ENCODE assay signal across 23 mouse cellular contexts in genomic region chr6:32514096-32514495, GRCm38 (mm10).
DNase-seq lines count a peak whose midpoint lies in the region; ATAC-seq and TF ChIP-seq lines count a peak whose summit lies in the region.
"Had no signal": no experiment of that assay in that cellular context is flagged by ENCODE, and none has a peak within 500 bp of the region (broad histone marks: within the 10 kb centered on the region; RNA-seq: fewer than 3 reads in every experiment).

No protein-coding gene starts in this region.

- 60% methylated on average over 6 of the region's 6 CpGs for WGBS in kidney, postnatal 0 days
- WGBS in kidney, embryonic 16.5 days: 49% methylated on average over 6 of the region's 6 CpGs
- WGBS in embryonic facial prominence, embryonic 11.5 days: 43% methylated on average over 6 of the region's 6 CpGs
- WGBS in heart, postnatal 0 days: 44% methylated on average over 6 of the region's 6 CpGs
- 78% methylated on average over 6 of the region's 6 CpGs for WGBS in intestine, postnatal 0 days

- peak; percentile 93 for DNase-seq in heart, adult 11 months
- no peak for DNase-seq in heart, postnatal 25 days (ENCODE audit: low spot score)
- peak; percentile 25 for DNase-seq in kidney, postnatal 0 days (ENCODE audit: low spot score)
- DNase-seq in embryonic facial prominence, embryonic 11.5 days (ENCODE audit: low spot score): peak; percentile 26
- peak; percentile 30 for DNase-seq in heart, postnatal 0 days (ENCODE audit: low spot score)
- no peak for DNase-seq in layer of hippocampus, adult 2 months (ENCODE audit: low spot score in 2 of 2)
- DNase-seq: adrenal gland, postnatal 36 days; cerebellum, adult 18-20 months; cerebellum, postnatal 25 days; embryo, embryonic 11 days; kidney, adult 18-20 months; kidney, postnatal 14 days; lung, adult 18-20 months; right cerebral cortex, postnatal 4 days; thymus, postnatal 14 days had no signal

- TF ChIP-seq CTCF in kidney, postnatal 0 days (IDR thresholded peaks at IDR 0.05; ENCODE audit: low read depth): no peak
- no peak for TF ChIP-seq CTCF in heart, postnatal 0 days (IDR thresholded peaks at IDR 0.05; ENCODE audit: low read depth)
- TF ChIP-seq CTCF in layer of hippocampus, adult 2 months (conservative IDR thresholded peaks at IDR 0.05): no peak
- TF ChIP-seq CTCF in intestine, postnatal 0 days (IDR thresholded peaks at IDR 0.05; ENCODE audit: low read depth): no peak

- no peaks in the 10 kb centered on the region for H3K27me3 ChIP-seq in kidney, postnatal 0 days (ENCODE audit: insufficient read depth, low read length)
- H3K27me3 ChIP-seq in kidney, embryonic 16.5 days (ENCODE audit: insufficient read depth, low read length): no peaks in the 10 kb centered on the region
- H3K27me3 ChIP-seq in embryonic facial prominence, embryonic 11.5 days (ENCODE audit: control insufficient read depth, insufficient read depth, low read length): no peaks in the 10 kb centered on the region
- H3K27me3 ChIP-seq in heart, postnatal 0 days (ENCODE audit: control insufficient read depth, insufficient read depth, low read length): no peaks in the 10 kb centered on the region
- no peaks in the 10 kb centered on the region for H3K27me3 ChIP-seq in intestine, postnatal 0 days (replicated peaks; ENCODE audit: control insufficient read depth, insufficient read depth, low read length)
- H3K27me3 ChIP-seq: midbrain, embryonic 15.5 days; neural tube, embryonic 15.5 days had no signal

- H3K27ac ChIP-seq in kidney, postnatal 0 days: no peak overlapping the region
- no peak overlapping the region for H3K27ac ChIP-seq in kidney, embryonic 16.5 days (ENCODE audit: low read length)
- H3K27ac ChIP-seq in embryonic facial prominence, embryonic 11.5 days (replicated peaks; ENCODE audit: low read depth, low read length): no peak overlapping the region
- 0 out of 2 replicates have a peak overlapping the region, but pooled peaks have one; percentile 0 for H3K27ac ChIP-seq in heart, postnatal 0 days (ENCODE audit: low read depth)
- no peak overlapping the region for H3K27ac ChIP-seq in layer of hippocampus, adult 2 months
- H3K27ac ChIP-seq in intestine, postnatal 0 days (ENCODE audit: low read depth, low read length): no peak overlapping the region
- H3K27ac ChIP-seq: hindbrain, embryonic 14.5 days; left cerebral cortex, adult 2 months; midbrain, embryonic 15.5 days; neural tube, embryonic 15.5 days had no signal

- no peaks in the 10 kb centered on the region for H3K9me3 ChIP-seq in kidney, postnatal 0 days (replicated peaks; ENCODE audit: low read length)
- no peaks in the 10 kb centered on the region for H3K9me3 ChIP-seq in kidney, embryonic 16.5 days (ENCODE audit: low read length)
- H3K9me3 ChIP-seq in embryonic facial prominence, embryonic 11.5 days (replicated peaks; ENCODE audit: control insufficient read depth, low read length): no peaks in the 10 kb centered on the region
- no peaks in the 10 kb centered on the region for H3K9me3 ChIP-seq in heart, postnatal 0 days (replicated peaks; ENCODE audit: control insufficient read depth, low read length)
- no peaks in the 10 kb centered on the region for H3K9me3 ChIP-seq in intestine, postnatal 0 days (ENCODE audit: control insufficient read depth)
- H3K9me3 ChIP-seq: midbrain, embryonic 15.5 days; neural tube, embryonic 15.5 days had no signal

- TF ChIP-seq EP300 in heart, postnatal 0 days (IDR thresholded peaks at IDR 0.05; ENCODE audit: low read depth): no peak

- no peak overlapping the region for H3K4me3 ChIP-seq in kidney, postnatal 0 days (replicated peaks; ENCODE audit: low read depth, low read length)
- no peak overlapping the region for H3K4me3 ChIP-seq in kidney, embryonic 16.5 days (ENCODE audit: low read length)
- no peak overlapping the region for H3K4me3 ChIP-seq in embryonic facial prominence, embryonic 11.5 days (ENCODE audit: low read depth, low read length)
- H3K4me3 ChIP-seq in heart, postnatal 0 days (ENCODE audit: low read depth, low read length): no peak overlapping the region
- H3K4me3 ChIP-seq in layer of hippocampus, adult 2 months: no peak overlapping the region
- H3K4me3 ChIP-seq in intestine, postnatal 0 days (ENCODE audit: low read depth, low read length): no peak overlapping the region
- H3K4me3 ChIP-seq: left cerebral cortex, adult 2 months; midbrain, embryonic 15.5 days; myocyte; neural tube, embryonic 15.5 days had no signal

- H3K9ac ChIP-seq in kidney, postnatal 0 days (ENCODE audit: low read depth, low read length): no peak overlapping the region
- no peak overlapping the region for H3K9ac ChIP-seq in kidney, embryonic 16.5 days (replicated peaks; ENCODE audit: low read length)
- no peak overlapping the region for H3K9ac ChIP-seq in embryonic facial prominence, embryonic 11.5 days (replicated peaks; ENCODE audit: low read length)
- no peak overlapping the region for H3K9ac ChIP-seq in heart, postnatal 0 days (replicated peaks; ENCODE audit: low read depth, low read length)
- no peak overlapping the region for H3K9ac ChIP-seq in intestine, postnatal 0 days (ENCODE audit: low read depth, low read length)
- H3K9ac ChIP-seq: hindbrain, embryonic 14.5 days; midbrain, embryonic 15.5 days; neural tube, embryonic 15.5 days had no signal

- H3K36me3 ChIP-seq in kidney, postnatal 0 days (ENCODE audit: insufficient read depth, low read length): no peaks in the 10 kb centered on the region
- H3K36me3 ChIP-seq in kidney, embryonic 16.5 days (ENCODE audit: insufficient read depth, low read length): no peaks in the 10 kb centered on the region
- no peaks in the 10 kb centered on the region for H3K36me3 ChIP-seq in embryonic facial prominence, embryonic 11.5 days (replicated peaks; ENCODE audit: control insufficient read depth, insufficient read depth, low read depth, low read length)
- peaks cover 9% of the 10 kb centered on the region for H3K36me3 ChIP-seq in heart, postnatal 0 days (replicated peaks; ENCODE audit: control insufficient read depth, insufficient read depth, low read length)
- no peaks in the 10 kb centered on the region for H3K36me3 ChIP-seq in intestine, postnatal 0 days (ENCODE audit: control insufficient read depth, insufficient read depth)
- H3K36me3 ChIP-seq: midbrain, embryonic 15.5 days had no signal

- no peak for ATAC-seq in kidney, postnatal 0 days (replicated peaks; ENCODE audit: low FRiP score, low read depth)
- no peak for ATAC-seq in kidney, embryonic 16.5 days (ENCODE audit: low FRiP score, low TSS enrichment)
- ATAC-seq in embryonic facial prominence, embryonic 11.5 days (replicated peaks; ENCODE audit: insufficient number of reproducible peaks, low FRiP score, low TSS enrichment, low read depth): no peak
- ATAC-seq in heart, postnatal 0 days (ENCODE audit: insufficient read depth, low read depth): no peak
- no peak for ATAC-seq in intestine, postnatal 0 days
- ATAC-seq: midbrain, embryonic 15.5 days had no signal

- H3K4me2 ChIP-seq in kidney, postnatal 0 days (ENCODE audit: low read length): no peak overlapping the region
- no peak overlapping the region for H3K4me2 ChIP-seq in kidney, embryonic 16.5 days (replicated peaks; ENCODE audit: low read depth, low read length)
- no peak overlapping the region for H3K4me2 ChIP-seq in embryonic facial prominence, embryonic 11.5 days (ENCODE audit: low read depth, low read length)
- no peak overlapping the region for H3K4me2 ChIP-seq in heart, postnatal 0 days (ENCODE audit: low read depth, low read length)
- H3K4me2 ChIP-seq in intestine, postnatal 0 days (replicated peaks; ENCODE audit: low read depth): no peak overlapping the region
- H3K4me2 ChIP-seq: hindbrain, embryonic 14.5 days; liver, embryonic 11.5 days; midbrain, embryonic 15.5 days; neural tube, embryonic 15.5 days had no signal

- no peaks in the 10 kb centered on the region for H3K4me1 ChIP-seq in kidney, postnatal 0 days (replicated peaks; ENCODE audit: insufficient read depth, low read length)
- H3K4me1 ChIP-seq in kidney, embryonic 16.5 days (ENCODE audit: insufficient read depth, low read length): no peaks in the 10 kb centered on the region
- H3K4me1 ChIP-seq in embryonic facial prominence, embryonic 11.5 days (ENCODE audit: control insufficient read depth, insufficient read depth, low read length): no peaks in the 10 kb centered on the region
- peaks cover 31% of the 10 kb centered on the region for H3K4me1 ChIP-seq in heart, postnatal 0 days (ENCODE audit: control insufficient read depth, insufficient read depth)
- no peaks in the 10 kb centered on the region for H3K4me1 ChIP-seq in intestine, postnatal 0 days (replicated peaks; ENCODE audit: control insufficient read depth, insufficient read depth, low read length)

- intact Hi-C loops in heart, postnatal 25 days (cut with DNase I): loop anchor here (5.0 kb wide), 1 partner anchor 52 kb away; no protein-coding TSS in a partner anchor

Comparison
In these comparisons a context has a peak if more than half of its experiments do, and no peak if none do; other contexts are left out.
1. DNase-seq: peak in heart, adult 11 months (single experiment), kidney, postnatal 0 days (single experiment), embryonic facial prominence, embryonic 11.5 days (single experiment) and heart, postnatal 0 days (single experiment); none in heart, postnatal 25 days (single experiment) and layer of hippocampus, adult 2 months (0 of 2).